Mouse (Mus musculus) cerebellum, postnatal 10 days (tissue): ENCODE measurements around the gene Col6a2.
A peak's percentile ranks its signal among the peaks of the same experiment; 100 is the strongest.

Source experiments
- DNase-seq, 2 experiments: peaks; one replicate each; pipeline ENCODE4 v3.0.0; 2021; ENCODE audit warnings: mixed read lengths in 2 of 2

Col6a2 gene

DNA sequence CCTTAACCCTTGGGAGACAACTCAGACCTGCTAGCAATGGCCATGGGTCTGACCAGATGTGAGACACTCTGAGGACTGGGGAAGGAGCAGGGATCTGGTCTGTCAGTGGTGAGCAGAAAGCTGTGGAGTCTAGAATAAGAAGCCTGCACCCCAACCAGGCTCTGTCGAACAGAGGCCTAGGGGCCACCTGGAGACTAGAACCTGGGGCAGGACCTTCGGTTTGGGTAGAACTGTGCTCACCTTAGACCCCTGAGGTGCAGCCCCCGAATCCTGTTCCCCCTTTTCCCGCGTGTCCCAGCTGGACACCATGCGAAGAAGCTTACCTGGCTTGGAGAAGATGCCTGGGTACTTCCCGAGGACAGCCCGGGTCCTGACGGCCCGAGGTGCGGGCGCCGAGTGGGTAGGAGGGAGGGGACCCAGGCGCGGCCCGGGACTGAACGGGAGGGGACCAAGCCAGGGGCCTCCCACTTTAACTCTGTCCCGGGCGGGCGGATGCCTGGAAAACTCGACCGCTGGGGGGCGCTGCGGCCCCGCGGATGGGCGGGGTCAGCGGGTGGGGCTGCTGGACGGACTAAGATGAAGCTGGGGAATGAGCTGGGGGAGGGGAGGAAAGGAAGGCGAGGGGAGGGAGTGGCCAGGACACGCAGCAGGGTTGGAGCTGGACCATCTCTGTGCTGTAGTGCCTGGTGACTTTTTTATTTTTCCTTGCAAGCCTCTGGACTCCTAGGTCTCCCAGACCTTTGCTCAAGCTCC, at the start of gene Col6a2:
Gene Col6a2 (minus strand): TSS at position 703 of the 753 bp plus-strand sequence.
- peak; percentile 95 to 96 for DNase-seq

DNA sequence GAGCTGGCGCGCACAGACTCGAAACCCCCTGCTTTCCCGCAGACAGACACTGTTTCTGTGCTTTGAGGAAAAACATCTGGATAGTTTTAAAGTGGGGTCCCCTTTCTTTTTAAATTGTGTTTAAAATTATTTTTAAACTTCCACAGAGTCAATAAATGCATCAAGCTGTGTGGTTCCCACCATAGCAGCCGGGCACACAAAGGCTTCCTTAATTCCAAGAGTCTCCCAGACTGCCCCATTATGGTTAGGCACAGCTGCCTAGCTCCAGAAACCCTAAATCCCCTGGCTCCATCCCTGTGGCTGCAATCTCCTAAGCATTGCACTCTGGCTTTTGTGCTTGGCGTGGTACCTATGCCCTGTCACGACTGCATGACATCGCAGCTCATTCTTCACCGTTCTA, 48.5 kb upstream of the Col6a2 start:
- no peak for DNase-seq

DNA sequence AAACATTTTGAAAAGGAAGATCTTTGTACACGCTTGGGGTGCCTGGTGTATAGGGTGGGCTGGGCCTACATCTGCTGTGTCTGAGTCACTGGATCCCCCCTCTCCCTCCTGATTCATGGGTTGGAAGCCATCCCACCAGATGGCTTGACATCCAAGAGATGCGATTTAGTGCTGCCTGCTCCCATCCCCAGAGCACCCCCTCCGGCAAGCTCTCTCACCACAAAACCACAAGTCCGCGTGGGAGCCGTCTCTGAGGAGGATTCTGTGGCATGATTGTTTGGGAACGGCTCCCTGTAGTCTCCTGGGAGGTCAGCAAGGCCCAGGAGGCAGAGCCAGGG, 45.5 kb upstream of the Col6a2 start:
- peak; percentile 60 to 69 for DNase-seq

DNA sequence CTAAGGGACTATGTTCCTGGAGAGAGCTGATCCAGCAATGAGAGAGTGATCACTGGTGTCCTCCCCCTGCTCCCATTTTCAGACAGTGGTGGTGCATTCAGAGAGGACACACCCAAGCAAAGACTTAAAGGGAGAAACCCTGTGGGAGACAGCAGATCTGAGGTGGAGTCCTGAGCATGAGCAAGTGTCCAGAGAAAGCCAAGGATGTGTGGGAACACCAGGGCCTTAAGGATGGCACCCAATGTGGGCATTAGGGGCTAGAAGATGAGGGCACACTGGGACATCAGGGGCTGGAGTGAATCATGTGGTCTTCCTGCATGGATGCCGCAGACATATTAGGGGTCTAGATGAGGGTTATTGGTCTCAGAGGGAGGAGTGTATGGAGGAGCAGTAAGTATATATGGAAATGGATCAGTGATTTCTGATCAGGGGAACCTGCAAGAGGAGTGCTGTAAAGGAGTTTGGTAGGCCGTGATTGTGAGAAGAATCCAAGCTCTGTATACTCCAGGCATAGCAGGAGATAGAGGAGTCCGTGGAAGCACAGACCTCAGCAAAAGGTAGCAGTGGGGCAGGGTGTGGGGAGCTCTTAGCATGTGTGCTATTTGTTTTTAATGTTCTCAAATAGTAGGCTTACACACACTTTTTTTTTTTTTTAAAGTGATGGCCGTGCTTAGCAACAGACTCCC, 45.0 kb upstream of the Col6a2 start:
- no peak for DNase-seq

DNA sequence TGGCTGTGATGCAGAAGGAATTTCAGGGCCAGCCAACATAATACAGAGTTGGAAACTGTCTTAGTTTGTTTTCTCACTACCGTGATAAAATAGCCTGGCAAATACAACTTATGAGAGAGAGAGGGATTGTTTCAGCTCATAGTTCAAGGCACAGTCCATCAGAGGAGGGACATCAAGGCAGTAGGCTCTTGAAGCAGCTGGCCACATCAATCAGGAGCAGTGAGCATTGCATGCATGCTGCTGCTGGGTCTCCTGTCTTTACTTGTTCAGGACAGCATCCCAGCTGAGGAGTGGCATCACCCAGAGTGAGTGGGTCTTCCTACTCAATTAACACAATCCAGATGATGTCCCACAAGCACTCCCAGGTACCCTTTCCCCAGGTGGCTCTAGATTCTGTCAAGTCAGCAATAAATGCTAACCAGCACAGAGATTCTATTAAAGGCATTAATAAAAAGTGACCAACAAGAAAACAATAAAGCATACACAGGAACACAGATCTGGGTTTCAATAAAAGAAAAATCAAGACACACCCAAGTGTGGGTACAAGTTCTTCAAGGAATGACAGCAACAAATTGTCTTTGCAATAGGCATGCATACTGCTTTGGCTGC, 43.9 kb upstream of the Col6a2 start:
- DNase-seq, result no peak

DNA sequence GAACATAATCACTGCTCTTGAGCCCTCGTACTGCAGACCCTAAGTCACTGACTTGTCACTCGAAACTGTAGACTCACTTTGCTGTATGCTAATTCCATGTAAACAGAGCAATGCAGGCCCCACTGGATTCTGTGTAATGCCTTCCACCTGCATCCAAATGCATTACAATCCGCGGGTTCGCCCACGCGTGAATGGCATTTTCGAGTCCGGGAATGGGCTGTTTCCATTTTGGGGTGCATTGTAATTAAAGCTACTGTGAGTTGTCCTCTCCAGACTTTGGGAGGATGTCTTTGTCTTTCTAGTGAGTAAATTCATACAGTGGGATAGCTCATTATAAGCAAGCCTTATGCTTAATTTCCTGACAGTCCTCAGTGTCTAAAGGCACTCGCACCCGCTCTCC, 42.1 kb upstream of the Col6a2 start:
- DNase-seq, result no peak

DNA sequence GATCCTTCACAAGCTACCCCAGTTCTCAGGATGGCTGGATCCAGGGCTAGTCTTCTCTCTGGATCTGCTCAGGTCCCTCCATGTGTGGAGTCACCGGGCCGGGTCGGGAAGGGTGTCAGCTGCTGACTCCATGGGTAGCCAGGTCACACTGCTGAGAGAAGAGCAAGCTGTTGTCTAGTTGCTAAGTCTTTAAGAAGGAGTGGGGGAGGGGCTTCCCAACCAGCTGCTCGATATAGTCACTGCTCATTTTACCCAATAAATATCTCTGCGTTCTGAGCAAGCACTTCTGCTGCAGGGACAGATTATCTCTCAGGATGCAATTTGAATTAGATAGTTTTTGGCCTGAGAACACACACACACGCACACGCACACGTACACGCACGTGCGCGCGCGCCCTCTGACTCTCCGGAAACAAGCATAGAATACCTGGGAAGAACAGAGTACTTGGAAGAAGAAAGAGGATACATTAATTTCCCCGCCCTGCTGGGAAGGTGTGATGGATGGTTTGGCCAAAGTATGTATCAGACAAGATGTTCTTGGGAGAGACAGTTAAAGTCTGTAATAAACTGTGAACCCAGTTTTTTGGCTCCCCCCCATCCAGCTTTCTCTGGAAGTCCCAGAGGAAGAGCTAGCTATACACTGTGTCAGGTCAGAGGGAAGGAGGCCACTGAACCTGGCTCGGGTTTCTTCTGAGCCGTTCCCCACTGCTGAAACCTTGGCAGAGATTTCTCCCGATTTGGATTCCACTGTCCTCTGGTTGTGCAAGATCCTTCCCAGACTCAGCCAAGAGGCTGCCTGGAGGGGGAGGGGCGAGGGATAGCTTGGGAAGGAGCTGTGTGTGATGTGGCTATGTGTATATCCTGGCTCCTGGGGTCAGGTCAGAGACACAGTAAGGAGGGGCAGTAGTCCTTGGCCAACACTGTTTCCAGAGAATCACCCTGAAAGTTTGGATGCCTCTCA, 41.0 kb upstream of the Col6a2 start:
- peak; percentile 87 to 89 for DNase-seq

DNA sequence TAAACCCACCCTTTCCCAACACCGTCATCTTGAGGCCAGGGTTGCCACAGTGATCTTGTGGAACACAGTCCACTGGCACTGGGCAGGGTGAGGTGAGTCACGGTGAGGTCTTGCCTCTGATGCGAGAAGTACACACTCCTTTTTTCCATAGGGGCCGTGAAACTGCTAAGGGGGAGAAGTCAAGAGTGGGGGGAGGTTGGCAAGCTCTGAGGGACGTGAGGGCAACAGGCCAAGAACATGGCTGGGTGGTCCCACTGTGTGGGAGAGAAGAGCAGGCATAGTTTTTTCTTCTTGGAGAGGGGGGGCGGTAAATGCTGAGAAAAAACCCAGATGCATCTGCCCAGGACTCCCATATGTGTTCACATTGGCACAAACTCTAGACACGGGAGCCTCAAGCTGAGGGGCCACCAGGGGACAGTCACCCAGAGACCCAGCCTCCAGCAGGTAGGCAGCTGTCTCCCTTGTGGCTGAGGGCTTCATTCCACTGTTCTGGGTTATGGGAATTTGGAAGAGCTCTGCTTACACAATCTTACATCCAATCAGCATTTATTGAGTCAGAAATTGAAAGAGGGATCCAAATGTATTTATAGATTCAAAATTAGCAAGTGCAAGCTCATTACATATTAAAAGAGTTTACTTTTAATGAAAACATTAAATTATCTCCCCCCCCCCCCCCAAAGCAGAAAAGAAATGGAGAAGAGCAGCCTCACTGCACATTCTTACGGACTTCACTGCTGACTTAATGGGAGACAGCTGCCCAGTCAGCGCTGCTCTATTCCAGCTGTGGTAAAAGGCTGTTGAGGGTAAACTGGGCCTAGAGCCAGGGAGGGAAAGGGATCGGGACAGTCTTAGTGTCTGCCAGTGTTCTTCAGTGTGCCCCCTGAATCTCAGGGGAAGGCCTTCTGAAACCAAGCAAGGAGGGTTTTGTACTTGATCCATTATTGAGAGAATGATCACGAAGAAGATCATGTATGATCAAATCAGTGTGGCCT, 30.2 kb upstream of the Col6a2 start:
- peak; percentile 24 to 33 for DNase-seq

DNA sequence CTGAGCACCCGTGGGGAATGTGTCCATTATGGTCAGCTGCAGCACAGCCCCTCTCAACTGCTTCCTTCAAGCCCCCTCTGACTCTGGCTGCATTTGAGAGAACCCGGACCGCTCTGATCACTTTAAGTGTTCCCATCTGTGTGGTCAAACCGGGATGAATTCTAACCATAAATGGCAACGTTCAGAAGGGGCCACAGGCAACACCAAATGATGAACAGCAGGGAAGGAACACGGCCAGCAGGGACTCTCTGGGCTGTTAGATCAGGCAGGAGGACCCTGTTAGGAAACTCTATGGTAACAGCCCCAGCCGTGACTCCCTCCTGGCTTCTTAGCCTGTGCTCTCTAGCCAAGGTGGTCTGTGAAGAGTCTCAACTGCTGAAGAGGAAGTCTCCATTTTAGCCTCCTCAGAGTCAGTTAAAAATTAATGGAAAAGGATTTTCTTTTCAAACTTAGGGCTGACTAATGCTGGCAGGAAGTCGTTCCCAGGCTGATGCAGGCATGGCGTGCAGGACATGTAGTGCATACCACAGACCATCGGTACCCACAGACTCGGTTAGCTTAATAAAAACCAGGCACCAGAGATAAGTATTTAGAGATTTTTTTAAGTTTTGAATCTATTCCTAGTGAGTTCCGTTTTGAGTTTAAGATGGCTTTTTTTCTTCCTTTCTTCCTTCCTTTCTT, 27.4 kb upstream of the Col6a2 start:
- no peak for DNase-seq

DNA sequence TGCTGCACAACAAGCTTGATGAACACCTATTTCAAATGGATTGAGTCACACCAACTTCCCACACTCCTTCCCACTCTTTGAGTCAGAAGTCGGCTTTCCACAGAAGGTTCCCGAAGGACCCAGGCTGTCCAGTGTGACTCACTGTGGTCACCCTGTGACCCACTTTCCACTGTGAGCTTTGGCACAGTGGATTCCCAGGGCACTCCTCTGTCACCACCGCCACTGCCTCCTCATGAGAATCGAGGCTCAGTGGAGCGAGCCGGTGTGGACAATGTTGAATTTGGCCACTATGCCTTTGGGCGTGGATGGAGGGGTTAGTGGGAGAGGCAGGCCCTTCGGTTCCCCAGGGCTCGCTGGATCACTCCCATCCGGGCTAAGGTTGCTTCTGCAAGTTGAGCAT, 25.3 kb upstream of the Col6a2 start:
- no peak for DNase-seq

DNA sequence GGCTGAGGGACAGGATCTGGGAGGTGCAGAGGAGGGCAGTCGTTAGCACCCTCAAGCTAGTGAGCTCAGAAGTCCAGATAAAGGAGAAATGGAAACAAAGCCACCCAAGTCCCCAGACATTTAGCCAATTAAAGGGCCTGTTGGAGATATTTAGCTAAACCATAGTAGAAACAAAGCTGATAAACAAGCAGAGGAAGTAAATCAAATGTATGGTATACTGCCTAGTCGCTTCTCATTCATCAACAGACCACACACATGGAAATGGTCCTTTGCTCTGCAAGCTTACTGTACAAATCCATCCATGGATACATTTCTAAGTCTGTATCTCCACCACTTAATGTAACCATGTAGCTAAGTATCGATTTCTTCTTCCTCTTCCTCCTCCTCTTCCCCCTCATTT, 24.0 kb upstream of the Col6a2 start:
- DNase-seq, result no peak

DNA sequence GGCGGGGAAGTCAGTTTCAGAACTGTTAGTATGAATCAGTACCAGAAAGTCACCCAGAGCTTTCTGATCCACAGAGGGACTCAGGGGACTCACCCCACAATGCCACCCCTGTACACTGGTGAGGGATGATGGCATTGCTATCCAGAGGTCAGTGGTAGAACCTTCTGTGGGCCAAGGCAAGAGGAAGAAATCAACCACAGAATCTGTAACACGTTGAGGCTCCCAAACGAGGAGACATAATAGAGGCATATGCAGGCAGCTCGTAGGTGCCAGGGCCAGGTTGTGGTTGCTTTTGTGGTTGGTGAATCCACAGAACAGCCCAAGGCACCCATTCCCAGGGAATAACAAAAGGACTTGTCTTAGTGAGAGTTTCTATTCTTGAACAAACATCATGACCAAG, 22.3 kb upstream of the Col6a2 start:
- no peak for DNase-seq

DNA sequence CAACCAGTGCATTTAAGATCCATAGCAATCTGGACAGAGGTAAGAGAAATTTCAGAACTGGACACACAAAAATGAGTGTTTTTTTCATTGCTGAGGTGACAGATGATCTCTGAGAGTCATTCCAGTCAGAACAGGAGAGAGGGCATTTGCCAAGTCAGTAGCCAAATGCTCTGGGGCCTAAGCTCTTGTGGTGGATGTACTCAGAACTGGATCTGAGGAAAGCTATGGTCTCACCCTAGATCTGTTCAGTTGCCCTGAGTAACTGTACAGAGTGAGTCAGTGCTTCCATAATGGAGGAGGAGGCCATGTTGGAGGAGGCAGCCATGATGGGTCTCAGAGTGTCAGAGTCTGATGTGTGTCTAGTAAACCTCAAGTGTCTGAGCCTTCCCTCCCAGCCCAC, 21.6 kb upstream of the Col6a2 start:
- DNase-seq, result no peak

DNA sequence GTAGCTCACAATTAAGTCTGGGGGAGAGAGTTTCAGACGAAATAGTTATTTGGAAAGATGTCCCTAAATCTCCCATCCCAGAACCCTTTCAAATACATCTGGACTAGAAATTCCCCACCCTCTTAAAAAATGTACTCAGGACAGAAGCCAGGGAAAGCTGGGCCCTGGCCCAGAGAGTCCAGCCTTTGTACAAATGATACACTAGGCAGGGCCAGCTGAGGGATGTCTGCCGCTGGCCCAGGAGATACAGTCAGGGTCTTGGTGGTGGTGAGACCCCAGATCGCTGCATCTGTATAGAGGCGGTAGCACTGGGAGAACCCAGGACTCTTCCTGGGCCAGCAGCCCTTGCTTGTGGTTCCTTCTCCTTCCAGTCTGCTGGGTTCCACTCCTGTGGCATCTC, 20.6 kb upstream of the Col6a2 start:
- no peak for DNase-seq

DNA sequence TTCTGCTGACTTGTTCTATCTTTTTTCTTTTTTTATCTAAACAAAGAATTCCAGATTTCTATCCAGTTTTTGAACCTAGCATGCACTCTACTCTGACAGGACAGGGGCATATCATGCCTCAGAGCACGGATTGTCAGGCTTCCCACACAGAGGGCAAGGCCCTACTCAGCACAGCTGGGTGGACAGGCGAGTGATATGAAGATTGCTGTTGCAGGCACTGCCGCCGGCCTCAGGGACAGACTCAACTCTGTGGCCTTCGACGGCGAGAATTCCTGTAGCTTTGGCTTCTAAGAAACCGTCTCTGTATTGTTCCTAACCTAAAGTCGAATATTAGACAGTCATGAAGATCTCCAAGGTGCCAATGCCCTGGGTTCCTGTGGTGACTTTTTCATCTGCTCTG, 20.0 kb upstream of the Col6a2 start:
- no peak for DNase-seq

DNA sequence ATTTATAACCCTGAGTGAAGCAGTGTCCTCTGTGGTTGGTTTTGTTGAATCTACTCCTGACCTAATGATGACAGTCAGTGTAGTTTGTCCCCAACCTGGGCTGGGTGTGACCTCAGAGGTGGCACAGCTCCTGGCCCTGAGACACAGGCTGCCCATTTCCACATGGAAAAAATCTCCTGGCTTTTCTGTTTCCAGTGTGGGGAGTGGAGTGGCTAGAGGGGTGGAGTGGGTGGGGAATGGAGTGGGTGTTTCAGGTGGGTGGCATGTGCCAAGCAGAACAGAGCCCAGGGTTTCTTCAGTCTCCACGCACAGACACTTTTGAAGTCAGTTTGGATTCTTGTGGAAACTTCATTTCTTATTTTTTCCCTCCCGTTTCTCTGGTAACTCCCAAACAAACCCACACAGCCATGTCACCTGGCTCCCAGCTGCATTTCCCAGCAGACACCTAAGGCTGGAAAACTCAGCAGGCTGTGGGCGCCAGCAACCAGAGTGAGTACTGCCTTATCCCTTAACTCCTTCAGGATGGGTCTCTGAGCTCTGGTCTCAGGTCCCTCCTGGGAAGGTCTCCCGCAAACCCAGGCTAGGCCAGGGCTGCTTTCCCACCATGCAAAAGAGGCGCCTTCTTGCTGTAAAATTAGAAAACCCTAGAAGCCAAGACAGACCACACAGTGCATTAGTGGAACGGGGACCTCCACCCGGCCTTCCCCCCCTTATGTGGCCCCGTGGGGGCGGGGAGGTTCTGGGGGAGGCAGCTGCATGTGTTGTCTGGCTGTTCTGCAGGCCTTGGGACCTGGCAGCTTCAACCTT, 19.4 kb upstream of the Col6a2 start:
- DNase-seq, result no peak

DNA sequence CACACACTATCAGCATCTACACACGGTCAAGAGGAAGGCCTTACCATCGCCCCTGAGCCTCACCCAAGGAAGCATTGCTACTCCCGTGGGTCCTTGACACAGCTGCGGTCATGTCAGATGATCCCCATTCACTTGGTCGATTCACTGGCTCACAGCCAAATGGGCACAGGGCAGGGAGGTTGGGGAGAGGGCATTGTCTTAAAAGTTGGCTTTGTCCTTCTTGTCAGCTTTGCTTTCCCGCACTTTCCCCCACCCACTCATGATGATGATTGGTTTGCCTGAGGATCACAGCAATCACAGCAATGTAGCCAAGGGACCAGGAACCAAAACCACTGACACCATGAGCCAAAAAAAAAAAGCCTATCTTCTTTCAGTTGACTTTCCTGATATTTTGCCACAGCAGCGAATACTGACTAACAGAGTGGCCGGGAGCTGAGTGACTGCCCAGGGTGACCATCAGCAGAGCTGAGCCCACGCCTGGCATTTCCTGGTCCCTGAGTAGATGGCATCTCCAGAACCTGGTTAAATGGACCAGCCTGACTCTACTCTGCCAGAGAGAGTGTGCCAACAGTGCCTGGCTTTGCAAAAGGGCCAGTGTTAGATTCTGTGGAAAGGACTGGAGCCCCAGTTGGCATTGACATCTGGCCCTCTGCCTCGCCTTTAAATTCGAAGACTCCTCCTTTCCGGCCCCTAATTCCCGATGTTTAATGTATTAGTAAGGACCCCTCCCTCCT, 18.6 kb upstream of the Col6a2 start:
- peak; percentile 23 to 24 for DNase-seq

DNA sequence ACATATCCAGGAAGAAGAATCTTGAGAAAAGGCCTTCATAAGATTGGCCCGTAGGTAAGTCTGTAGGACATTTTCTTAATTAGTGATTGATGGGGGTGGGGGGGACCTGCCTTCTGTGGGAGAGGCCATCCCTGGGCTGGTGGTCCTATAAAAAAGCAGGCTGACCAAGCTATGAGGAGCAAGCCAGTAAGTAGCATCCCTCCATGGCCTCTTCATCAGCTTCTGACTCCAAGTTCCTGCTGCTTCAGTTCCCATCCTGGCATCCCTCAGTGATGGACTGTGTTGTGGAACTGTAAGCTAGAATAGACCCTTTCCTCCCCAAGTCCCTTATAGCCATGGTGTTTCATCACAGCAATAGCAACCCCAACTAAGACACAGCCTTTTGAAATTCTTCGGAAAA, 16.5 kb upstream of the Col6a2 start:
- no peak for DNase-seq

DNA sequence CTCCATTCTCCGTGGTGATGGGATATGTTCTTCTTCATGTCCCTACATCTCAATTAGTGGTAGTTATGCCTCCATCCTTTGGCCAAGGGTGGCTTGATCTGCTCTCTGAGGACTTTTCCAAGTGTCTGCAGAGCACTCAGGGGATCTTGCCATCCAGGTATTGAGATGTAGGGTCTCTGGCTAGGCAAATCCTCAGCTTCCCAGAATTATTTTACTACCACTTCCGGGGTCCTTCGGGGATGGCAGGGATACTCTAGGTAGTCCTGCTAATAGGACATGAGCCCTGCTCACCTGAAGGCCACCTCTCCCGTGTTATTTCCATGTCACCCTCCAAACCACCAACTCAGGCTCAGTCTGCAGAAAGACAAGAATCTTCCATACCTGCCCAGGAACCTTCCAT, 13.2 kb upstream of the Col6a2 start:
- no peak for DNase-seq

DNA sequence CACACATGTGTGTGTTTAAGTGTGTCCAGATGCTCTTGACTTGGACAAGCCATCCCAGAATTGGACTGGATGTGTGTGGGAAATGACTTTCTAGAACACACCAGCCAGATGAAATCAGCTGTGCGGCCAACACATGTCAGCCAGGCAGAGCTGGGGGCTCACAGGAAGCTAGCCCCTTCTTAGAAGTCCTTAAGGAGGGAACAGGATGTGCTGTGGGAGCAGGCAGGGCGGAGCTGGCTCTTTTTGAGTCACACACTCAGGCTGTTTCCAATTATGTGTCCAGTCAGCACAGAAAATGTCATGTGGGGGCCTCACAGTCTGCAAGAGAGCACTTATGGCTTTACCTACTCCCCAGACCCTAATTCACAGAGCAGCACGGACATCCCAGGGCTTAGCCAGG, 12.6 kb upstream of the Col6a2 start:
- no peak for DNase-seq
